Mouse (Mus musculus): ENCODE results near the gene S1pr2.

DNA sequence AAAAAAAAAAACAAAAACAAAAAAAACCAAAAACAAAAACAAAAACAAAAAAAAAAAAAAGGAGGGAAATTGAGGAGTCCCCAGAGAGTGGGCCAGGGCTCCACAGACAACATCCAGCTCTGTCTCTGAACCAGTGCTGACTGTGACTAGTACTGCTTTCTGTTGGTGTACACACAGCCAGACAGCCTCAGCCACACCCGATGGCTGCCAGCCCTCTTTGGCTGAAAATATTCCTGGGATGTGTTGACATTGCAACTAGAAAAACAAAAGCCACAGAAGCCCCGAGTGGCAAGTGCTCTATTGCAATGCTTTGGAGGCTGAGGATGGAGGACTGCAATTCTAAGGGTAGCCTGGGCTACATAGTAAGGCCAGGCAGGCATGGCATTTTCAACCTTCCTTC, 33.8 kb upstream of the S1pr2 start:
- no peak for TF ChIP-seq CTCF (IDR thresholded peaks at IDR 0.05; ENCODE audit: low read depth, low read length)
- TF ChIP-seq POLR2A (IDR thresholded peaks at IDR 0.05; ENCODE audit: borderline replicate concordance, low read depth, low read length): no peak
